Mouse (Mus musculus): ENCODE measurements at regions not wholly inside any gene's neighbourhood (a gene's known extent, or its start where the extent isn't known, plus 50 kb on each side); places are given as distances from the start of the nearest gene placed in this dataset.

- no peak for DNase-seq
These were observed 381.6 kb upstream of the Atp11b start for GRCm38 (mm10) chr3:35372276-35372675.

- DNase-seq, result no peak
These were observed 366.5 kb upstream of the Atp11b start for GRCm38 (mm10) chr3:35387386-35387785.

GRCm38 (mm10) chr3:35392657-35393056 is 361.2 kb upstream of the Atp11b start:
- DNase-seq, result no peak

- DNase-seq, result no peak
These were observed 353.7 kb upstream of the Atp11b start for GRCm38 (mm10) chr3:35400213-35400612.

DNA sequence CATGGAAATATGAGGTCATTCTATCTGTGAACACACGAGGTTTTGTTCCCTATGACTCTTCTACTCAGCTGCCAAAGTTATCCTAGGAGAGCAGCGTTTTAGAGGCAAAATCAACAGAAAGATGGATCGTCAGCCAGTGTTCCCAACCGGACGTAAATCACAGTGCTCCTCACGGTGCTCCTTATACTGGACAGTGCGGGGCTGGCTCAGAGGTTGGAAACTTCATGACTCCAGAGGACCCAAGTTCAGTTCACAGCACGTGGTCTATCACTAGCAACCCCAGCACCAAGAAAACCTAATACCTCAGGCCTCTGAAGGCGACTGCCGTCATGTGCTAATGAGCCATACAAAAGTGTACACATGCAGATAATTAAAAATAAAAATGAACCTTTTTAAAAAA is 351.2 kb upstream of the Atp11b start:
- no peak for DNase-seq

- no peak for DNase-seq
These were observed 350.0 kb upstream of the Atp11b start for GRCm38 (mm10) chr3:35403952-35404351.

DNA sequence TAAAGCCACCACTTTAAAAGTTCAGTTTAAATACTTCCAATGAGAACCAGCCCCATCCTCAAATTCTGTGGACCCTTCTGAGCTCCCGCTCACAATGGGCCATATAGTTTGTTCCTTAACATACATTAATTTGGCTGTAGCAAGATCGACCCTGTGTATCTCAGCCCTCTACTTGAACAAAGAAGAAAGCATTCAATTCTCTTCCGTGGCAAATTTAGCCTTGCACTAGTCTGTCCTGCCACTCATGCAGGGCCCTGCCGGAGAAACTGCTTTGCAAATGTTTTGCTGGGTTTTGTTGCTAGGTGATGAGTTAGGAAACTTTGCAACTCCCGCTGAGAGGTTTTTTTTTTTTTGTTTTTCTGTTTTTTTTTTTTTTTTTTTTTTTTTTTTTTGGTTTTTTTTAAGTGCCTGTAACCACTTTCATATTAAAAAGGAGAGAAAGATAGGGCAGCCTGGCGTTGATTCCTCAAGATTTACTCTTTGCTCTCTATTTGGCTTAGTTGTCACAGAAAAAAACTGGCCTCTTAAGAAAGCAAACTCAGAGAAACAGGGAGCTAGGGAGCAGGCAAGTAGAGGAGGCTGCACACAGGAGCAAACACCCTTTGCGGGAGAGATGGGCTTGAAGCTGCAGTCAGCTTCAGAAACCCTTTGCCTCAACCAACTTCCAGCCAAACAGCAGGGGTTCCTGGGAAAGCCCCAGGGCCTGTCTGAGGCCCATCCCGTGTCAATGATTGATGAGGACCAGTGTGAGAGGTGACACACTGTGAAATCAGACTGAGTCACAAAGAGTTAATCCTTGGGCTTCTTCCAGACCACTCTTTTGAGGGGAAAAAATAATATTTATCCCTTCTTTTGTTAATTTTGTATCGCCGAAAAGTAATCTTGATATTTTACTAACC is 349.2 kb upstream of the Atp11b start:
- DNase-seq, result no peak

- DNase-seq, result peak; percentile 52
These were observed 348.3 kb upstream of the Atp11b start for GRCm38 (mm10) chr3:35405621-35406079.

DNA sequence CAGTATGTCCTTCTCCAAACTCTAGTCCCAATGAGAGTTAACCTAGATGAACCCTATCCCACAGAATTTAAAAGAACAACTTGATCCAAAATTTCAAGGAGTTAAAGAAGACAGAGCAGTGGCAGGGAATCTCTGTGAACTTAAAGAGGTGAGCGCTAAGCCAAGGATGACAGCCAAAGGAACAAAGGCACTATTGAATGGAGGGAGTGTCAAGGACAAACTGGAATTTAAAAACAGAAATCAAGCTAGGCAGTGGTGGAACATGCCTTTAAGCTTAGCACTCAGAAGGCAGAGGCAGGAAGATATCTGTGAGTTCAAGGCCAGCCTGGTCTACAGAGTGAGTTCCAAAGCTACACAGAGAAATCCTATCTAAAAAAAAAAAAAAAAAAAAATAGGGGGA is 316.2 kb upstream of the Atp11b start:
- no peak for DNase-seq

DNA sequence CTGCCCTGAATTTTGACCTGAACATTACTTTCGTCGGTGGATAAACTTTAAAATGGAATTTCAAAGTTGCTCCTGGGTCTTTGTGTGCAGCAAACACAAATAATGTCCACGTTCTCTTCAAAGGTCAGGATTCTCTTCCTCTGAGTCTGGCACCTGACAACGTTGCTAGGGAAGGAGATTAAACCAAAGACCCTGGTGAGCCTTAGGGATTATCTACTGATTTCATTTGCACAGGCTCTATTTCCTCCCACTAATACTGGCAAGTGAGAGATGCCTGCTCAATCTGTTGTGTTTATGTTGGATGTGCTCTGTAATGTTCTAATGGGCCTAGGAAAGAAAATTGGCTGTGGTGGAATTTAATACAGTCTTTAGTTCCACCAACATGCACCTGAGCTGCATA is 291.0 kb upstream of the Atp11b start:
- DNase-seq, result no peak

DNA sequence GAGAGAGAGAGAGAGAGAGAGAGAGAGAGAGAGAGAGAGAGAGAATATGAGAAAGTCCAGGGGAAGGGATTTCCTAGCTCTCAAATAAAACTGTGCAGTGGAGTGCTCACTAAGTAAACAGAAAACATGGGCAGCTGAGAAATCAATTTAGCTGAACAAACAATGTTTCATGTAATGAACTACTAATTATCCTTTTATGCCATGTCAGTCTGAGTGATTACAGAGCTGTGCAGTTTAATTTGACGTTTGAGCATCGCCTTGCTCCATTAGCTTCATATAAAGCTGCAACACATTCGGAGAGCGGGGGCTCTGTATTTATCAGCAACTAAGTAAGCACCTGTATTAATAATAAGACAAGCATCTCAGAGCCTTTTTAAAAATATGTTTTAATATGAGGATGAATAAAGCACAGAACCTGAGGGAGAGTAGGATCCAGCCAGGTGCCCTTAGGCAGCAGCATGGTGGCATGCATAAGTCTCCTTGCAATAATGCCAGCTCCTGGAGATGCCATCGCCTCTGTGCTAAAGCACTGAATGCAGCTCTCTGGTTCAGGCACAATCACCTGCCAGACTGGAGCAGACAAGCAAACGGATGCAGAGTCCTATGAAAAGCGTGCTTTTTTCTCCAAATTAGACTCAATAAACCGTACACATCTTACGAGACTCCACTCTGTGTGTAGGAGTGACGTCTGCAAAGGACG is 289.5 kb upstream of the Atp11b start:
- no peak for DNase-seq

DNA sequence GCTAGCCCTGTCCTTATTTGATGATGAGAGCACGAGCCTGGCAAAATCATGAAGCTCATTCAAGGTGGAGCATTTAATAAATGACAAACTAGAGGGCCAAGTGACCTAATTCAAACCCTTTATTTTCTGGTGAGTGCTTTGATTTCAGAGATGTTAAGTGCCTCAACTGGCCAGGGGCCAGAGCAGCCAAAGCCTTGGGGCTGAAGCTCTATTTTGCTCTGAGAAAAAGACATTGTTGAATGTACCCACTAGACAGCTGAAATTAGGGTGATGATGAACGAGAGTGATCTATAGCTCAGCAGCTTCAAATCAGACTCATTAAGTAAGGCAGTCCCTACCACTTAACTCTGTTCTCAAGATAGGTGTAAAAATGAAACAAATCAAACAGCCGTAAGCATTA is 287.9 kb upstream of the Atp11b start:
- DNase-seq, result no peak

- no peak for DNase-seq
These were observed 280.6 kb upstream of the Atp11b start for GRCm38 (mm10) chr3:35473351-35473750.

GRCm38 (mm10) chr3:35474361-35474760 is 279.5 kb upstream of the Atp11b start:
- no peak for DNase-seq

DNA sequence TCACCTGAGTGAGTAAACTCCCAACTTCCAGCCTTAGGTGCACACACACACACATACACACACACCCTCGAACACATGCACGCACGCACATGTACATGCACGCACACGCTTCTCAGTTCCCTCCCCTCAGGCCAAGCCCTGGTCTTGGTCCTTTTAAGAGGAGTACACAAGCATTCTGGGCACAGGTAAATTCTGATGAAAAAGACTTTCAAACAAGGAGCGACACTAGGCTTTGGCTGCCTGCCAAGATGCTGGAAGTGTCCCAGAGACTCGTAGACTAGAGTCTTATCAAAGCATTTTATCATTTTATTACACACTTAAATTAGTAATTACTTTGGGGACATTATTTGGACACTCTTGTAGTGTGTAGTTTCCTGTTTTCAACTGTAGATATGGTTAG is 278.6 kb upstream of the Atp11b start:
- peak; percentile 16 for DNase-seq

- no peak for DNase-seq
These were observed 272.9 kb upstream of the Atp11b start for GRCm38 (mm10) chr3:35480714-35481695.

- DNase-seq, result no peak
These were observed 272.1 kb upstream of the Atp11b start for GRCm38 (mm10) chr3:35481841-35482240.

GRCm38 (mm10) chr3:35482296-35482695 is 271.6 kb upstream of the Atp11b start:
- peak; percentile 65 for DNase-seq

DNA sequence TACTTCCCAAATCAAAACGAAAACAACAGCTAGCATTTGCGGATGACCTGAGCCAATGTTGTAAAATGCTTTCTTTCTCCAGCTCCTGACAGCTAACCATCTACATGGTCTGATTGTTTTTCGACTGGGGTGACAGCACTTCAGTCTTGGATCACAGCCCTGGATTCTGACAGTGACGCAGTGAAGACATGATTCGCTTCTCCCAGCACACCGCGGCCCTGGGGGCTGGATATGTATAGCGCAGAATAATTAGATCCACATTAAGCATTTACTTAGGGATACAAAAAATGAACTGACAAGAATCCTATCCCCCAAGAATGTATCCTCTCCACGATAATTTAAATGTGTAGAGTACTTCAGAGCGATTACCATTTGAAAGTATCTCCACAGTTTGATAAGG is 271.1 kb upstream of the Atp11b start:
- DNase-seq, result no peak

DNA sequence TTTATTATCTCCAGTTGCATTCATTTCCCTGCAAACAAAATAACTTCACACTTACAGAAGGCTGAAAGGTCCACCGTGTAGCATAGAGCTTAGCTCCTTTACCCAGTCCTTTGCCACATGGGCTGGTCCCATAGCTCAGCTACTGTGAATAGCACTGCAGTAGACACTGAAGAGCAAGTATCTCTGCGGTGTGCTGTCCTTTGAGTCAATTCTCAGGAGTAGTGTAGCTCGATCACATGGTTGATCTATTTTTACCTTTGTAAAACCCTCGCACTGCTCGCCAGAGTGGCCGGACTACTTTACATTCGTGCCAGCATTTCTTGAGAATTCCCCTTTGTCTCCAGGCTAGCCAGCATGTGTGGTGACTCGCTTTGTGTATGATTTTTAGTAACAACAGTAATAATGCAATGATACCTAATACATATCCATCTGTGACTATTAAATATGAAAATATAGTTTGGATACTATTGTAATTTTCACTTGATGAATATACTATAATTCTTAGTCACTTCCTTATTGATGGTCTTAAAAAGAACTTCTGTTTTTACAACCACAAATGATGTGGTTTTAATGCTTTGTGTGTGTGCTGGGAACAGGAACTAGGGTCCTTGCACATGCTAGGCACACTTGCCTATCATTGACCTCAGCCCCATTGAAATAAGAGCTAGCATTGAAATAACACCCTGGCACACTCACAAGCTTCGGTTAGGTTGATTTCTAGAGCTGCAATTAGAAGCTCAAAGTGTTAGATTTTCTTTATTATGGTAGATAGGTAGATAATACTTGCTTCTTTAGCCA is 257.7 kb upstream of the Atp11b start:
- no peak for DNase-seq

DNA sequence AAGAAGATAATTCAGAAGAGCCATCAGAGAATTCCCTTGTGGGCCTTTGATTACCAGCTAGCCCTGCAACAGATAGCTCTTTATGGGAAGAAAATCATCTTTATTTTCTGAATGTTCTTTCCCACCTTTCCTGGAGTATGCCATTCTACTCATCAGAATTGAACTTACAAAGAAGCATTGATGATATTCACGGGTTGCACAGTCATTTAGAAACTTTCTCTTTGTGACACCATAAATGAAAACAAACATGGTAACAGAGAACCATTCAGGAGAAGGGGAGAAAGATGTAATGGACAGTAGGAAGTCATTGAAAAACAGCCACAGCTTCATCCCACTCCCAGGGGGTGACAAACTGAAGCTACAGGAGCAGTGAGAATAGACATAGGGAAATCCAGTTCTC is 243.6 kb upstream of the Atp11b start:
- no peak for DNase-seq

- no peak for DNase-seq
These were observed 237.4 kb upstream of the Atp11b start for GRCm38 (mm10) chr3:35516517-35516916.

Measured in heart, postnatal 4 days (tissue).